In genomic region chr9:63092567-63092966, GRCm38 (mm10) we compare ENCODE assay signal across 8 mouse cellular contexts. TPM values are rescaled to one million over a fixed set of nuclear protein-coding genes. Genes with fewer than 3 reads are reported as not detected.
DNase-seq lines count a peak whose midpoint lies in the region; ATAC-seq and TF ChIP-seq lines count a peak whose summit lies in the region.

No protein-coding gene starts in this region.

- H3K27me3 ChIP-seq in testis, adult 2 months (ENCODE audit: control insufficient read depth, insufficient read depth, low read length) = no peaks in the 10 kb centered on the region
- H3K27me3 ChIP-seq in liver, postnatal 0 days (ENCODE audit: insufficient read depth, low read length) = no peaks in the 10 kb centered on the region

- WGBS in liver, postnatal 0 days (ENCODE audit: insufficient replicate concordance) = 25% methylated on average over 6 of the region's 6 CpGs

- H3K4me3 ChIP-seq in gastrocnemius, adult 2 months = peak overlapping the region; percentile 67
- H3K4me3 ChIP-seq in testis, adult 2 months (ENCODE audit: control insufficient read depth, low read depth, low read length) = no peak overlapping the region
- H3K4me3 ChIP-seq in liver, postnatal 0 days (ENCODE audit: low read depth, low read length) = peak overlapping the region; percentile 44

- TF ChIP-seq EP300 in liver, postnatal 0 days (IDR thresholded peaks at IDR 0.05; ENCODE audit: low read depth) = no peak

- peaks cover 15% of the 10 kb centered on the region for H3K4me1 ChIP-seq in testis, adult 2 months (ENCODE audit: control insufficient read depth, insufficient read depth, low read length)
- peaks cover 14% of the 10 kb centered on the region for H3K4me1 ChIP-seq in liver, postnatal 0 days (ENCODE audit: insufficient read depth)

- no peaks in the 10 kb centered on the region for H3K9me3 ChIP-seq in liver, postnatal 0 days (ENCODE audit: low read length)

- no peak for ATAC-seq in liver, postnatal 0 days

- TF ChIP-seq POLR2A in testis, adult 2 months (IDR thresholded peaks at IDR 0.05; ENCODE audit: control insufficient read depth, low read depth, low read length) = no peak

- H3K27ac ChIP-seq in gastrocnemius, adult 2 months = peak overlapping the region; percentile 85
- H3K27ac ChIP-seq in testis, adult 2 months (ENCODE audit: control insufficient read depth, insufficient read depth, low read depth, low read length) = peak overlapping the region; percentile 82
- peak overlapping the region; percentile 86; the same call in 1 of the 2 replicates for H3K27ac ChIP-seq in liver, postnatal 0 days (ENCODE audit: low read depth)

- H3K9ac ChIP-seq in liver, postnatal 0 days (replicated peaks) = no peak overlapping the region

- peak overlapping the region; percentile 67 for H3K4me2 ChIP-seq in liver, postnatal 0 days (ENCODE audit: low read depth, low read length)

- no peak for DNase-seq in gastrocnemius, adult 2 months
- DNase-seq in gastrocnemius, adult 8-10 months (ENCODE audit: low spot score in 2 of 2) = no peak
- DNase-seq in testis, postnatal 10 days (ENCODE audit: low spot score) = no peak
- DNase-seq in liver, postnatal 0 days = no peak
- no peak for DNase-seq in c-Kit-positive CD71-positive TER-119-positive erythroid progenitor cells, embryonic 14.5 days (ENCODE audit: low spot score)
- no peak for DNase-seq in adrenal gland, postnatal 25 days
- no peak for DNase-seq in cerebellum, adult 11 months

- H3K36me3 ChIP-seq in testis, adult 2 months (ENCODE audit: control insufficient read depth, insufficient read depth, low read length) = no peaks in the 10 kb centered on the region
- H3K36me3 ChIP-seq in liver, postnatal 0 days (replicated peaks; ENCODE audit: insufficient read depth, low read length) = no peaks in the 10 kb centered on the region

- TF ChIP-seq CTCF in gastrocnemius, adult 2 months (IDR thresholded peaks at IDR 0.05) = no peak
- no peak for TF ChIP-seq CTCF in testis, adult 2 months (IDR thresholded peaks at IDR 0.05; ENCODE audit: control insufficient read depth, insufficient read depth, insufficient replicate concordance, low read depth, low read length)
- no peak for TF ChIP-seq CTCF in liver, postnatal 0 days (IDR thresholded peaks at IDR 0.05; ENCODE audit: low read depth)

- intact Hi-C loops in gastrocnemius, adult 2 months (cut with DNase I) = no loop called here

RNA-seq across cellular contexts. Expression of gene Skor1, which starts 56.2 kb away (rescaled TPM):
- under 1 TPM in 1 of 2 experiments, not detected in 1; 0.10 TPM for total RNA-seq in gastrocnemius, adult 2 months (2021)
- under 1 TPM in 3 of 4 experiments, not detected in 1; 0.07 to 0.13 (median 0.10) TPM for total RNA-seq in gastrocnemius, adult 8-10 months (2022)
- polyA plus RNA-seq in testis, adult 2 months (2012; rRNA removed) = 1.2 and 1.6 TPM in 2 replicates
- polyA plus RNA-seq in liver, postnatal 0 days (2015; fragmentation: Nextera tagmentation; extraction: Ambion mirVana) = not detected in 2 replicates
- 0.12 TPM in 1 of 2 replicates, not detected in the other for total RNA-seq in adrenal gland, postnatal 25 days (2021)
